Mouse (Mus musculus) liver (tissue): ENCODE measurements around the gene Spin1.
"Not testable (repeated sequence)": the region's sequence is repeated elsewhere in the genome, so short reads cannot be mapped to it uniquely, and the experiment has no call there.

Source experiments
- DNase-seq: peaks from one replicate; pipeline ENCODE4 v3.0.0-alpha.2; 2020; ENCODE audit warnings: mixed read lengths

Spin1 gene

GRCm38 (mm10) chr13:51095196-51095715, 5.4 kb upstream of the Spin1 start:
- no peak for DNase-seq

- DNase-seq = no peak
Observed at GRCm38 (mm10) chr13:51096644-51097043, 4.0 kb upstream of the Spin1 start.

GRCm38 (mm10) chr13:51099560-51100232, 984 bp upstream of the Spin1 start:
- DNase-seq = peak; percentile 9

GRCm38 (mm10) chr13:51101016-51101776, 516 bp downstream of the Spin1 start:
- DNase-seq = peak; percentile 35

GRCm38 (mm10) chr13:51101777-51102132, 1.1 kb downstream of the Spin1 start:
- no peak for DNase-seq

GRCm38 (mm10) chr13:51103111-51103725, 2.5 kb downstream of the Spin1 start:
- no peak for DNase-seq

- no peak for DNase-seq
Observed at GRCm38 (mm10) chr13:51103861-51104650, 3.4 kb downstream of the Spin1 start.

GRCm38 (mm10) chr13:51105861-51106655, 5.4 kb downstream of the Spin1 start:
- DNase-seq = no peak

GRCm38 (mm10) chr13:51106816-51107215, 6.1 kb downstream of the Spin1 start:
- DNase-seq = no peak

- DNase-seq = no peak
Observed at GRCm38 (mm10) chr13:51109517-51109916, 8.8 kb downstream of the Spin1 start.

- not testable (repeated sequence) for DNase-seq
Observed at GRCm38 (mm10) chr13:51114398-51114797, 13.7 kb downstream of the Spin1 start.

GRCm38 (mm10) chr13:51115762-51116161, 15.1 kb downstream of the Spin1 start:
- DNase-seq = no peak

GRCm38 (mm10) chr13:51120734-51121133, 20.1 kb downstream of the Spin1 start:
- no peak for DNase-seq

- DNase-seq = no peak
Observed at GRCm38 (mm10) chr13:51121966-51122365, 21.3 kb downstream of the Spin1 start.

- no peak for DNase-seq
Observed at GRCm38 (mm10) chr13:51122771-51123170, 22.1 kb downstream of the Spin1 start.

GRCm38 (mm10) chr13:51125357-51125756, 24.7 kb downstream of the Spin1 start:
- DNase-seq = no peak

GRCm38 (mm10) chr13:51127906-51128305, 27.2 kb downstream of the Spin1 start:
- no peak for DNase-seq

GRCm38 (mm10) chr13:51128417-51128816, 27.7 kb downstream of the Spin1 start:
- DNase-seq = no peak

- no peak for DNase-seq
Observed at GRCm38 (mm10) chr13:51131179-51131578, 30.5 kb downstream of the Spin1 start.

- DNase-seq = no peak
Observed at GRCm38 (mm10) chr13:51136315-51136714, 35.6 kb downstream of the Spin1 start.

GRCm38 (mm10) chr13:51136996-51137701, 36.5 kb downstream of the Spin1 start:
- no peak for DNase-seq

- no peak for DNase-seq
Observed at GRCm38 (mm10) chr13:51137702-51138031, 37.0 kb downstream of the Spin1 start.
